Mouse (Mus musculus): ENCODE data around the gene Dlst. TPM values are rescaled to one million over a fixed set of nuclear protein-coding genes. Genes with fewer than 3 reads are reported as not detected.

Dlst gene
- polyA plus RNA-seq, 1 experiment from 2014 or later: 113 TPM

GRCm38 (mm10) chr12:85124751-85125150, 14.1 kb downstream of the Dlst start:
- ATAC-seq (ENCODE audit: insufficient read depth, low FRiP score): no peak
- Histone ChIP-seq H3K4me3 (replicated peaks; ENCODE audit: low read length) (no peak overlapping the region), H3K4me1 (ENCODE audit: control insufficient read depth, insufficient read depth, low read length) (no peaks in the 10 kb centered on the region), H3K27ac (ENCODE audit: low read length) (no peak overlapping the region), H3K9ac (ENCODE audit: low read length) (no peak overlapping the region), H3K36me3 (ENCODE audit: control insufficient read depth, insufficient read depth, low read length) (peaks cover 43% of the 10 kb centered on the region), H3K27me3 (ENCODE audit: control insufficient read depth, insufficient read depth, low read length) (no peaks in the 10 kb centered on the region), H3K9me3 (replicated peaks; ENCODE audit: control insufficient read depth, low read length) (no peaks in the 10 kb centered on the region), H3K4me2 (ENCODE audit: low read depth, low read length) (no peak overlapping the region)
- WGBS: 96% methylated on average over 5 of the region's 5 CpGs

- WGBS: 84% methylated on average over 8 of the region's 8 CpGs
- peaks cover 50% of the 10 kb centered on the region for H3K36me3 ChIP-seq (ENCODE audit: control insufficient read depth, insufficient read depth, low read length)
Measured at GRCm38 (mm10) chr12:85126986-85127603, 16.5 kb downstream of the Dlst start.

GRCm38 (mm10) chr12:85129426-85129978, 18.9 kb downstream of the Dlst start:
- no peaks in the 10 kb centered on the region for H3K9me3 ChIP-seq (replicated peaks; ENCODE audit: control insufficient read depth, low read length)
- H3K36me3 ChIP-seq (ENCODE audit: control insufficient read depth, insufficient read depth, low read length): peaks cover 37% of the 10 kb centered on the region
- WGBS: 90% methylated on average over 9 of the region's 9 CpGs
- H3K9ac ChIP-seq (ENCODE audit: low read length): no peak overlapping the region
- ATAC-seq (ENCODE audit: insufficient read depth, low FRiP score): no peak
- no peak overlapping the region for H3K4me3 ChIP-seq (replicated peaks; ENCODE audit: low read length)
- no peaks in the 10 kb centered on the region for H3K4me1 ChIP-seq (ENCODE audit: control insufficient read depth, insufficient read depth, low read length)
- H3K27me3 ChIP-seq (ENCODE audit: control insufficient read depth, insufficient read depth, low read length): no peaks in the 10 kb centered on the region
- H3K4me2 ChIP-seq (ENCODE audit: low read depth, low read length): no peak overlapping the region
- H3K27ac ChIP-seq (ENCODE audit: low read length): no peak overlapping the region

More at GRCm38 (mm10) chr12:85126986-85127603, 16.5 kb downstream of the Dlst start:
- Histone ChIP-seq H3K27ac (ENCODE audit: low read length) (no peak overlapping the region), H3K27me3 (ENCODE audit: control insufficient read depth, insufficient read depth, low read length) (no peaks in the 10 kb centered on the region), H3K4me1 (ENCODE audit: control insufficient read depth, insufficient read depth, low read length) (no peaks in the 10 kb centered on the region), H3K9ac (ENCODE audit: low read length) (no peak overlapping the region), H3K4me3 (replicated peaks; ENCODE audit: low read length) (no peak overlapping the region), H3K9me3 (replicated peaks; ENCODE audit: control insufficient read depth, low read length) (no peaks in the 10 kb centered on the region), H3K4me2 (ENCODE audit: low read depth, low read length) (no peak overlapping the region)
- ATAC-seq (ENCODE audit: insufficient read depth, low FRiP score): no peak

GRCm38 (mm10) chr12:85131361-85131760, 20.7 kb downstream of the Dlst start:
- H3K36me3 ChIP-seq (ENCODE audit: control insufficient read depth, insufficient read depth, low read length): peaks cover 39% of the 10 kb centered on the region
- no peak overlapping the region for H3K9ac ChIP-seq (ENCODE audit: low read length)
- H3K4me2 ChIP-seq (ENCODE audit: low read depth, low read length): no peak overlapping the region
- no peaks in the 10 kb centered on the region for H3K27me3 ChIP-seq (ENCODE audit: control insufficient read depth, insufficient read depth, low read length)
- H3K9me3 ChIP-seq (replicated peaks; ENCODE audit: control insufficient read depth, low read length): no peaks in the 10 kb centered on the region
- 86% methylated on average over 6 of the region's 6 CpGs for WGBS
- H3K27ac ChIP-seq (ENCODE audit: low read length): no peak overlapping the region
- no peak overlapping the region for H3K4me3 ChIP-seq (replicated peaks; ENCODE audit: low read length)
- H3K4me1 ChIP-seq (ENCODE audit: control insufficient read depth, insufficient read depth, low read length): 0 out of 2 replicates have a peak, but pooled peaks cover 2% of the 10 kb centered on the region
- ATAC-seq (ENCODE audit: insufficient read depth, low FRiP score): no peak

GRCm38 (mm10) chr12:85134043-85134794, 23.6 kb downstream of the Dlst start:
- H3K4me2 ChIP-seq (ENCODE audit: low read depth, low read length): no peak overlapping the region
- H3K9me3 ChIP-seq (replicated peaks; ENCODE audit: control insufficient read depth, low read length): no peaks in the 10 kb centered on the region
- no peak for ATAC-seq (ENCODE audit: insufficient read depth, low FRiP score)
- no peak overlapping the region for H3K9ac ChIP-seq (ENCODE audit: low read length)
- H3K27ac ChIP-seq (ENCODE audit: low read length): no peak overlapping the region
- no peaks in the 10 kb centered on the region for H3K27me3 ChIP-seq (ENCODE audit: control insufficient read depth, insufficient read depth, low read length)
- H3K4me3 ChIP-seq (replicated peaks; ENCODE audit: low read length): no peak overlapping the region
- H3K36me3 ChIP-seq (ENCODE audit: control insufficient read depth, insufficient read depth, low read length): peaks cover 21% of the 10 kb centered on the region
- WGBS: 80% methylated on average over 8 of the region's 8 CpGs
- 0 out of 2 replicates have a peak, but pooled peaks cover 6% of the 10 kb centered on the region for H3K4me1 ChIP-seq (ENCODE audit: control insufficient read depth, insufficient read depth, low read length)

GRCm38 (mm10) chr12:85135513-85136470, 25.2 kb downstream of the Dlst start:
- Histone ChIP-seq H3K27ac (ENCODE audit: low read length) (no peak overlapping the region; the same call in 1 of the 2 replicates), H3K4me1 (ENCODE audit: control insufficient read depth, insufficient read depth, low read length) (0 out of 2 replicates have a peak, but pooled peaks cover 6% of the 10 kb centered on the region), H3K36me3 (ENCODE audit: control insufficient read depth, insufficient read depth, low read length) (peaks cover 12% of the 10 kb centered on the region), H3K4me3 (replicated peaks; ENCODE audit: low read length) (no peak overlapping the region), H3K9me3 (replicated peaks; ENCODE audit: control insufficient read depth, low read length) (no peaks in the 10 kb centered on the region), H3K4me2 (ENCODE audit: low read depth, low read length) (no peak overlapping the region), H3K27me3 (ENCODE audit: control insufficient read depth, insufficient read depth, low read length) (no peaks in the 10 kb centered on the region; the same call in 1 of the 2 replicates), H3K9ac (ENCODE audit: low read length) (no peak overlapping the region)
- ATAC-seq (ENCODE audit: insufficient read depth, low FRiP score): peak; percentile 33
- 73% methylated on average over 19 of the region's 19 CpGs for WGBS

GRCm38 (mm10) chr12:85136627-85137026, 26.0 kb downstream of the Dlst start:
- Histone ChIP-seq H3K4me1 (ENCODE audit: control insufficient read depth, insufficient read depth, low read length) (0 out of 2 replicates have a peak, but pooled peaks cover 6% of the 10 kb centered on the region), H3K27ac (ENCODE audit: low read length) (no peak overlapping the region), H3K9ac (ENCODE audit: low read length) (no peak overlapping the region), H3K27me3 (ENCODE audit: control insufficient read depth, insufficient read depth, low read length) (no peaks in the 10 kb centered on the region; the same call in 1 of the 2 replicates), H3K9me3 (replicated peaks; ENCODE audit: control insufficient read depth, low read length) (no peaks in the 10 kb centered on the region), H3K36me3 (ENCODE audit: control insufficient read depth, insufficient read depth, low read length) (peaks cover 7% of the 10 kb centered on the region), H3K4me3 (replicated peaks; ENCODE audit: low read length) (no peak overlapping the region), H3K4me2 (ENCODE audit: low read depth, low read length) (no peak overlapping the region)
- ATAC-seq (ENCODE audit: insufficient read depth, low FRiP score): no peak
- 71% methylated on average over 4 of the region's 4 CpGs for WGBS

- H3K9me3 ChIP-seq (replicated peaks; ENCODE audit: control insufficient read depth, low read length): no peaks in the 10 kb centered on the region
- H3K4me1 ChIP-seq (ENCODE audit: control insufficient read depth, insufficient read depth, low read length): 0 out of 2 replicates have a peak, but pooled peaks cover 6% of the 10 kb centered on the region
- H3K27me3 ChIP-seq (ENCODE audit: control insufficient read depth, insufficient read depth, low read length): no peaks in the 10 kb centered on the region; the same call in 1 of the 2 replicates
- no peak overlapping the region for H3K4me3 ChIP-seq (replicated peaks; ENCODE audit: low read length)
- 35% methylated on average over 18 of the region's 18 CpGs for WGBS
- H3K4me2 ChIP-seq (ENCODE audit: low read depth, low read length): no peak overlapping the region
- no peak overlapping the region for H3K27ac ChIP-seq (ENCODE audit: low read length)
- H3K9ac ChIP-seq (ENCODE audit: low read length): no peak overlapping the region
- H3K36me3 ChIP-seq (ENCODE audit: control insufficient read depth, insufficient read depth, low read length): peaks cover 2% of the 10 kb centered on the region; the same call in 1 of the 2 replicates
- no peak for ATAC-seq (ENCODE audit: insufficient read depth, low FRiP score)
Measured at GRCm38 (mm10) chr12:85140036-85140701, 29.5 kb downstream of the Dlst start.
